Mouse (Mus musculus) 3T3-L1 (cell line): ENCODE measurements at regions not wholly inside any gene's neighbourhood (a gene's known extent, or its start where the extent isn't known, plus 50 kb on each side); places are given as distances from the start of the nearest gene placed in this dataset.

ENCODE experiments used
- DNase-seq: peaks from one replicate; pipeline ENCODE4 v3.0.0-alpha.2; 2015; ENCODE audit warnings: low read depth, low spot score

- DNase-seq: peak; percentile 58
Observed at GRCm38 (mm10) chr13:79182630-79183412, 983.3 kb upstream of the Nr2f1 start.

GRCm38 (mm10) chr13:79158757-79159156, 959.2 kb upstream of the Nr2f1 start:
- DNase-seq: no peak

- DNase-seq: peak; percentile 4
Observed at GRCm38 (mm10) chr13:79142903-79143302, 943.3 kb upstream of the Nr2f1 start.

- DNase-seq: peak; percentile 17
Observed at GRCm38 (mm10) chr13:79141362-79141966, 941.9 kb upstream of the Nr2f1 start.

- peak; percentile 37 for DNase-seq
Observed at GRCm38 (mm10) chr13:79138747-79139146, 939.2 kb upstream of the Nr2f1 start.

GRCm38 (mm10) chr13:79136726-79137125, 937.2 kb upstream of the Nr2f1 start:
- DNase-seq: no peak
